Mouse (Mus musculus) left cerebral cortex, postnatal 10 days (tissue): ENCODE measurements around the gene Serpina6. TPM values are rescaled to one million over a fixed set of nuclear protein-coding genes. Genes with fewer than 3 reads are reported as not detected.

Experiments
- total RNA-seq, 2 experiments: library from RNA; stranded (reverse); gene quantifications; 2 replicates each; pipeline ENCODE4 v1.2.3; 2021

Gene Serpina6
- total RNA-seq, 2 experiments from 2014 or later: not detected

Other genes with a start within 250 kb of the Serpina6 start
- 1 to 10 TPM; 1.8 to 3.4 TPM for gene 9330161L09Rik, start 249.4 kb downstream of the Serpina6 start, total RNA-seq
- gene Ddx24, start 231.4 kb downstream of the Serpina6 start, total RNA-seq: 100 to 1,000 TPM; 172 to 173 TPM
- 10 to 100 TPM; 27.9 to 31.4 TPM for gene Ifi27, start 223.0 kb downstream of the Serpina6 start, total RNA-seq
- 1 to 10 TPM; 3.3 to 5.4 TPM for gene Ifi27l2a, start 213.5 kb downstream of the Serpina6 start, total RNA-seq
- not detected for gene Ifi27l2b, start 200.0 kb downstream of the Serpina6 start, total RNA-seq
- gene Ppp4r4, start 124.9 kb downstream of the Serpina6 start, total RNA-seq: 10 to 100 TPM in 1 of 2 experiments, 1 to 10 TPM in 1; 9.6 to 11.3 TPM
- not detected for gene Serpina10, start 25.8 kb downstream of the Serpina6 start, total RNA-seq
- not detected for gene Serpina16, start 18.9 kb upstream of the Serpina6 start, total RNA-seq
- not detected for gene Serpina1f, start 38.3 kb upstream of the Serpina6 start, total RNA-seq
- not detected for gene Serpina1d, start 116.4 kb upstream of the Serpina6 start, total RNA-seq
- under 1 TPM in 1 of 2 experiments, not detected in 1; 0.24 TPM for gene Serpina1b, start 173.2 kb upstream of the Serpina6 start, total RNA-seq
- not detected for gene Serpina1a, start 206.3 kb upstream of the Serpina6 start, total RNA-seq
- not detected for gene Serpina1c, start 247.7 kb upstream of the Serpina6 start, total RNA-seq